Mouse (Mus musculus) midbrain, embryonic 15.5 days (tissue): ENCODE data around the gene Cela3a. TPM values are rescaled to one million over a fixed set of nuclear protein-coding genes. Genes with fewer than 3 reads are reported as not detected.

Experiments
- ATAC-seq: fragments of 200-750 bp; cut with Nextera tagmentation; replicated peaks from 2 replicates; pipeline ENCODE4 v1.8.0; 2017; ENCODE audit warnings: moderate TSS enrichment
- H3K27ac ChIP-seq: fragments of 300-500 bp; sonication (generic); 2 replicates; pipeline ENCODE4 v1.5.1; 2015; ENCODE audit warnings: mild to moderate bottlenecking, inconsistent platforms
- H3K27me3 ChIP-seq: fragments of 300-500 bp; sonication (generic); replicated peaks from 2 replicates; pipeline ENCODE4 v1.6.1; 2015; ENCODE audit warnings: inconsistent platforms
- H3K36me3 ChIP-seq: fragments of 300-500 bp; sonication (generic); replicated peaks from 2 replicates; pipeline ENCODE4 v1.6.1; 2015; ENCODE audit warnings: inconsistent platforms
- H3K4me1 ChIP-seq: fragments of 300-500 bp; sonication (generic); 2 replicates; pipeline ENCODE4 v1.6.1; 2015; ENCODE audit warnings: inconsistent platforms
- H3K4me2 ChIP-seq: fragments of 300-500 bp; sonication (generic); 2 replicates; pipeline ENCODE4 v1.6.1; 2015; ENCODE audit warnings: inconsistent platforms, mild to moderate bottlenecking, moderate library complexity
- H3K4me3 ChIP-seq: fragments of 300-500 bp; sonication (generic); 2 replicates; pipeline ENCODE4 v1.5.1; 2015; ENCODE audit warnings: mild to moderate bottlenecking, inconsistent platforms
- H3K9ac ChIP-seq: fragments of 300-500 bp; sonication (generic); 2 replicates; pipeline ENCODE4 v1.6.1; 2015; ENCODE audit warnings: mild to moderate bottlenecking, inconsistent platforms
- H3K9me3 ChIP-seq: fragments of 300-500 bp; sonication (generic); 2 replicates; pipeline ENCODE4 v1.6.1; 2016; ENCODE audit warnings: inconsistent platforms
- WGBS: fragments of 180-500 bp; shearing (Covaris S2); methylation state at CpG from one replicate; pipeline ENCODE4 v1.1.7; 2015; ENCODE audit warnings: mixed read lengths; 5-methylcytosine and 5-hydroxymethylcytosine counted together
- polyA plus RNA-seq: library from polyadenylated mRNA; unstranded; fragments of >200 nt; fragmentation: Nextera tagmentation; extraction: Ambion mirVana; gene quantifications from 2 replicates; pipeline ENCODE4 v1.2.1, GENCODE M21; 2015

Cela3a gene
- polyA plus RNA-seq, 1 experiment from 2014 or later = not detected

DNA sequence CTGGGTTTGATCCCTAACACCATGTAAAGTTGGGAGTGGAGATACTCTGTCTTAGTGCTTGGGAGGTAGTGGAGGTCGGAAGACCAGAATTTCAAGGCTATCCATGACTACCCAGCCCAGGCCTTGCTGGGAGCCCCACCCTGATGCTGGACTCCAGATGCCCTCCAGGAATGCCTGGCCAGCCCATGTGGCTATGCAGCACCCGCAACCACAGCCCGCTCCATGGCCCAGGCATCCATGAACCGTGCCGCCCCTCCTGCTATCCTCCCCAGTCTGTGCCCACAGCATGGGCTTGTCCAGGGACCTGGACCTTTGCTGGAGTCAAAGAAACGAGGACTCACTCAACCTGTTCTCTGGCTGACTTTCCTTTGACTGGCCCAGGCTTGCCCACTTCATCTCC, 44.8 kb downstream of the Cela3a start:
- peaks cover under 1% of the 10 kb centered on the region; the same call in 1 of the 2 replicates for H3K4me1 ChIP-seq
- H3K9me3 ChIP-seq = no peaks in the 10 kb centered on the region
- no peak overlapping the region for H3K4me3 ChIP-seq
- no peak overlapping the region for H3K27ac ChIP-seq
- ATAC-seq = no peak
- 90% methylated on average over 6 of the region's 6 CpGs for WGBS
- H3K27me3 ChIP-seq = no peaks in the 10 kb centered on the region
- no peak overlapping the region for H3K9ac ChIP-seq
- no peaks in the 10 kb centered on the region for H3K36me3 ChIP-seq
- H3K4me2 ChIP-seq = no peak overlapping the region

DNA sequence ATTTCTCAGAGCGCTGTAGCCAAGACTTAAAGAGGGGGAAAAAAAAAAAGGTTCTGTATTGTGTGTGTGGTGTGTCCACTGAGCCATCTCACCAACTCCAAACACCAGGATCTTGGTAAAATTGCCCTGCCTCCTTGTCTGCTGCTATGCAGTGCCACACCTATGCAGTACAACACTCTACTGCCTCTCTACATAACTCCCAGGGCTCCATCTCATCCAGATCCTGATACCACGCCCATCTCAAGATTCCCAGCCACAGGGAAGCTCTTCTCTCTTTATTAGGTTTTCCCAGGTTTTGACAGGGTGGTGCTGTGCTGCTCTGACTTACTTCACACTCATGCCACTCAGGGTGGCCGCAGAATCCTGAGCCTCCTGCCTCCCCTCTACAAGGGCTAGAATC, 48.6 kb downstream of the Cela3a start:
- 65% methylated on average over 3 of the region's 3 CpGs for WGBS
- Histone ChIP-seq H3K27me3 (no peaks in the 10 kb centered on the region), H3K4me1 (peaks cover 6% of the 10 kb centered on the region), H3K27ac (no peak overlapping the region), H3K9ac (no peak overlapping the region), H3K9me3 (no peaks in the 10 kb centered on the region), H3K4me3 (no peak overlapping the region), H3K4me2 (no peak overlapping the region), H3K36me3 (no peaks in the 10 kb centered on the region)
- no peak for ATAC-seq

DNA sequence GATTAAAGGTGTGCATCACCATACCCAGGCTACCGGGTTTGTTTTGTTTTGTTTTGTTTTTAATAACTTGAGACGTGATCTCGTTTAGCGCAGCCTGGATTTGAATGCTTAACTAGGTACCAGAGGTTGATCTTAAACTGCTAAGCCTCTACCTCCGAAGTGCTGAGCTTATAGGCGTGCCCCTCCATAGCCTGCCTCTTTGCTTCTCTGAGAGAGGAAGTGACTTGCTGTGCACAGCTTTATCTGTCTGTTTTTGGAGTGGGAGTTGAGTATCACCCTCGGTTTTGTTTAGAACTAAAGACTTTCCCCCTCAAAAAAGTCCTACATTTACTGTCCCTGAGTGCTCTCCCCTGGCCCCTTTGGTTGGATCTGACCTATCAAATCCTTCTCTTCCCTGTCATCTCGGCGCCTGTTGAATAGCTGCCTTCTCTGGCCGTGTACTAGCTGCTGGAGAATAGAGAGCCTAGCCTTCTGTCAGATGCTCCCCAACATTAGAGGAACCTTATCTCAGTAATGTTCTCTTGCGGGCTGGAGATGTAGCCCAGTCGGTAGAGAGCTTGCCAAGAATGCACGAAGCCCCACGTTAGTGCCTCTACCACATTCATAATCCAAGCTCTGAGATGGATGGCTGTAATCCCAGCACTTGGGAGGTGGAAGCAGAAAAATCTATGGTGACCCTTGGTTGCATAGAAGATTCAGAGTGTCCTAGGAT, 51.1 kb downstream of the Cela3a start:
- Histone ChIP-seq H3K27me3 (no peaks in the 10 kb centered on the region), H3K4me1 (peaks cover 28% of the 10 kb centered on the region), H3K9ac (no peak overlapping the region), H3K9me3 (no peaks in the 10 kb centered on the region), H3K36me3 (no peaks in the 10 kb centered on the region), H3K4me3 (no peak overlapping the region), H3K27ac (no peak overlapping the region), H3K4me2 (0 out of 2 replicates have a peak overlapping the region, but pooled peaks have one; percentile 23)
- 63% methylated on average over 14 of the region's 14 CpGs for WGBS
- no peak for ATAC-seq

DNA sequence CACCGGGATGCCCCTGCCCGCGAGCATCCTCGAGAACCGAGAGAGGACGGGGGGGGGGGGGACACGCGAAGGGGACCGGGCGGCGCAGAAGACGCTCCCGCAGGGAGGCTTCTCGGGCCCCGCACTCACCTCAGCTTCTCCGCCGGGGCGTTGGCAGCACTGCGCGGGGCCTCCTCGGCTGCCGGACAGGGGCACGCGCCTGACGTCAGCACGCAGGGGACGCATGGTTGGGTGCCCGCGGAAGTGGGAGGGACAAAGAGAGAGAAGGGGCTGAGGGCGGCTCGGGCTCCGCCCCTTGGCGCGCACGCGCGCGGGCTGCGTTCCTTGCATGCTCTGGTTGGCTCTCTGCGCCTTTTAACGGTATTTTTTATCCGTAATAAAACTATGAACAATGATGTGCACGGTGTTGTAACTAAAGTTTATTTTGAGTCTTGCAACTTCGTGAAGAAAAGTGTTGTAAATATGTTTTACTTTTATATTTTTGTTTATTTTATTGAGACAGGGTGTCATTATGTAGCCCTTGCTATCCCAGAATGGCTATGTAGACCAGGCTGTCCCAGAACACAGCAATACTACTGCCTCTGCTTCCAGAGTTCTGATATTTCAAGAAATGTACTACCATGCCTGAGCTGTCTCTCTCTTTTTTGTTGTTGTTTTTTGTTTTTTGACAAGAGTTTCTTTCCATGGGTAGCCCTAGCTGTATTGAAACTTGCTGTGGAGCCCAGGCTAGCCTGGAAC, 51.9 kb downstream of the Cela3a start, which contains the start of gene Cdc42:
TSS of gene Cdc42 (minus strand) at position 204 of the 738 bp plus-strand sequence.
- Histone ChIP-seq H3K4me1 (peaks cover 35% of the 10 kb centered on the region), H3K36me3 (no peaks in the 10 kb centered on the region), H3K4me3 (peak within 1 kb of the TSS; percentile 90), H3K4me2 (peak within 1 kb of the TSS; percentile 71), H3K9me3 (no peaks in the 10 kb centered on the region), H3K27ac (peak within 1 kb of the TSS; percentile 98), H3K27me3 (no peaks in the 10 kb centered on the region), H3K9ac (peak within 1 kb of the TSS; percentile 100)
- ATAC-seq = peak; percentile 97
- WGBS = 2% methylated on average over 31 of the region's 44 CpGs

DNA sequence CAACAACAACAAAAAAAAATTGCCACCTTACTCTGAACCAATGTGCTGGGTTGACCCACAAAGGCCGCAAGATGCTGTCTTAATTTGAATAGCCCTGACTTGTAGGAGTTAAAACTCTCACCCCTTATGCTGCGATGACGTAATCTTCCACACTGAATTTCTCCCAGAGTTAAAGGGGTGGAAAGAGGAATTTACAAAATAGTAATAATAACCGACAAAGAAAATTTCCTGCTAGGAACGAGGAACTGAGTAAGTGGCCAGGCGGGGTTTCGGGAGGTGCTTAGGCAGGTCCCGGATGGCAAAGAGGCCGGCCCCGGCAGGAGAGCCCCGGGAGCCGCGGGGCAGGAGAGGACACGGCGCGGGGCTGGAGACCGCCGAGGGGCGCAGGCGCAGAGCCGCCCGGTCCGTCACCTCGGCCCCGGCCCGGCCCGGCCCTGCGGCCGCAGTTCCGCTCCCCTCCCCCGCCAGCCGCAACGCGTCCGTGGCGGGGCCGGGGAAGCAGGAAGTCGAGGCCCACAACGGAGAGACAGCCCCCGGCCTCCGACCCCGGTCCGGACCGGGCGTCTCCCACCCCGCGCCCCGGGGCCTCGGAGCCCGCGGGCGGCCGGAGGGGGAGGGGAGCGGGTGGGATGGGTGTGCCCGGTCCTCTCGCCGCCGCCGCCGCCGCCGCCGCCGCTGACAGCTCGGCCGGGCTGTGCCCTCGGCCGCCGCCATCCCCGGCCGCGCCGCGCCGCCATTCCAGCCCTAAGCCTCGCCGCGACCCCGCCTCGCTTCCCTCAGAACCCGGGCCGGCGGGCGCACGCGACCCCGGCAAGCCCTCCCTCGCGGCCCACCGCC, 52.7 kb downstream of the Cela3a start:
- no peaks in the 10 kb centered on the region for H3K27me3 ChIP-seq
- H3K9ac ChIP-seq = peak overlapping the region; percentile 100
- H3K36me3 ChIP-seq = no peaks in the 10 kb centered on the region
- peak overlapping the region; percentile 98 for H3K27ac ChIP-seq
- H3K4me2 ChIP-seq = peak overlapping the region; percentile 71
- peak; percentile 74 for ATAC-seq
- under 1% methylated on average over 30 of the region's 90 CpGs for WGBS
- H3K9me3 ChIP-seq = no peaks in the 10 kb centered on the region
- H3K4me3 ChIP-seq = peak overlapping the region; percentile 90
- peaks cover 39% of the 10 kb centered on the region for H3K4me1 ChIP-seq

Other genes with a start within 250 kb of the Cela3a start
- 3.4 and 4.8 TPM in 2 replicates for gene Wnt4, start 132.3 kb downstream of the Cela3a start, polyA plus RNA-seq
- gene Cdc42, start 52.1 kb downstream of the Cela3a start, polyA plus RNA-seq = 902 and 940 TPM in 2 replicates
- not detected in 2 replicates for gene Cela3b, start 20.7 kb upstream of the Cela3a start, polyA plus RNA-seq
- gene 1700013G24Rik, start 43.5 kb upstream of the Cela3a start, polyA plus RNA-seq = not detected in 2 replicates
- 4.0 and 4.1 TPM in 2 replicates for gene Hspg2, start 59.0 kb upstream of the Cela3a start, polyA plus RNA-seq
- 0.47 TPM in 1 of 2 replicates, not detected in the other for gene Ldlrad2, start 164.8 kb upstream of the Cela3a start, polyA plus RNA-seq
- gene Usp48, start 184.0 kb upstream of the Cela3a start, polyA plus RNA-seq = 67.0 and 70.6 TPM in 2 replicates